Mouse (Mus musculus): ENCODE measurements around the gene Ghrh. TPM values are rescaled to one million over a fixed set of nuclear protein-coding genes. Genes with fewer than 3 reads are reported as not detected.
A peak's percentile ranks its signal among the peaks of the same experiment; 100 is the strongest.

Ghrh gene
- polyA plus RNA-seq, 1 experiment: 1.1 TPM

DNA sequence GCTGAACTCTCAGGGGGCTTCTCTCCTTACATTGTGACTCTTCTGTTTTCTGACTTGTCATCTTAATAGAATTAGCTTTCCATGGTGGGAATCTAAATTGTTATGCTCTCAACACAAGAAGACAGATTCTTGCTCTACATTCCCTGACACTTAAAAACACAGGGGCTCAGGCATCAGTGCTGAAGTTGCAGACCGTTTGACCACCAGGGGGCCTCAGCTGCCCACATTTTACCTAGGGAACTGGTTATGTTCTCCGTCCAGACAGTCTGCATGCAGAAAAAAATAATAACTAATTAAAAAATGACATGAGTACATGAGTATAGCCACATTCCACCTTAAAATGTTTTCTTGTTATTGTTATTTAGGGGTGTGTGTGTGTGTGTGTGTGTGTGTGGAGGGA lies 55.2 kb downstream of the Ghrh start:
- H3K4me1 ChIP-seq: peaks cover 23% of the 10 kb centered on the region
- no peaks in the 10 kb centered on the region for H3K9me3 ChIP-seq
- peaks cover 99% of the 10 kb centered on the region for H3K36me3 ChIP-seq (replicated peaks; ENCODE audit: low read length)
- H3K27me3 ChIP-seq (replicated peaks): no peaks in the 10 kb centered on the region
- no peak for TF ChIP-seq FLI1 (IDR thresholded peaks at IDR 0.05; ENCODE audit: low read length)
- TF ChIP-seq GATA1 (IDR thresholded peaks at IDR 0.05; ENCODE audit: borderline replicate concordance, low read length): no peak
- H3K4me3 ChIP-seq (replicated peaks): no peak overlapping the region

DNA sequence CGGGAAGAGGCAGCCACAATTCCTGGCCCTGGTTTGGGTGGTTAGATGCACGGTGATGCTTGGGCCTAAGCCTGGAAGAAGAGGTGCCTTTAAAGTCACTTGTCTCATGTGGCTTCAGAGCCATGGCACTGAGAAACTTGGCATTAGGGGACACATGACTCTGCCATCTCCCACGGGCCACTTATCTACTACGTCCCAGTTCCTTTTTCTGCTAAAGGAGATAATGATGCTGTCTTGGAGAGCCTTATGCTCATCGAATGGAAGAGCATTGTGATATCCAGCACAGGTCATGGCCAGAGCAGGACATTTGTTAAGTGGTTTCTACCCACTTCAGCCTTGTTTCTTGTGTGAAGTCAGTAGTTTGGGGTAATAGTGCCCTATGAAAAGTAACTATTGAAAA lies 58.3 kb downstream of the Ghrh start:
- no peaks in the 10 kb centered on the region for H3K27me3 ChIP-seq (replicated peaks)
- peaks cover 95% of the 10 kb centered on the region for H3K36me3 ChIP-seq (replicated peaks; ENCODE audit: low read length)
- H3K4me1 ChIP-seq: peaks cover 40% of the 10 kb centered on the region
- no peaks in the 10 kb centered on the region for H3K9me3 ChIP-seq
- H3K4me3 ChIP-seq (replicated peaks): peak overlapping the region; percentile 3
- TF ChIP-seq GATA1 (IDR thresholded peaks at IDR 0.05; ENCODE audit: borderline replicate concordance, low read length) (no peak), FLI1 (IDR thresholded peaks at IDR 0.05; ENCODE audit: low read length) (no peak)

DNA sequence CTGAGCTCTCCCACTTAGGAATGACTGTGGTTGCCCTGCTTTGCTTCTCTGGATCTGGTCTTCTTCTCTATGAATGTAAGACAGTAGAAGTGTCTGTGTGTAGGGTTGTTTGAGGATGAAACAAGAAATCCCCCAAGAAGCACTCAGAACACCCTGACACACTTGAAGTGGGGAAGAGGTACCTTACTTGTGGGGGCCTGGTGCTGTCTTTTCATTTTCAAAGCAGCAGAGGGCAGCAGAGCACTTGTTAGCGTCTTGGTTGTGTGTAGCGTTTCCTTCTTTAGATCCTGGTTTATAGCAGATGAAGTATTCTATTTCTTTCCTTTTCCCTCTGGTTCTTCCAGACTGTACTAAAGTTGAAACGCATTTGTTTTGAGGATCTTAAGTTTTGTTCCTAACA lies 59.8 kb downstream of the Ghrh start:
- Histone ChIP-seq H3K4me3 (replicated peaks) (no peak overlapping the region), H3K27me3 (replicated peaks) (no peaks in the 10 kb centered on the region), H3K36me3 (replicated peaks; ENCODE audit: low read length) (peaks cover 95% of the 10 kb centered on the region), H3K4me1 (peaks cover 54% of the 10 kb centered on the region), H3K9me3 (no peaks in the 10 kb centered on the region)
- TF ChIP-seq GATA1 (IDR thresholded peaks at IDR 0.05; ENCODE audit: borderline replicate concordance, low read length): no peak
- TF ChIP-seq FLI1 (IDR thresholded peaks at IDR 0.05; ENCODE audit: low read length): no peak

DNA sequence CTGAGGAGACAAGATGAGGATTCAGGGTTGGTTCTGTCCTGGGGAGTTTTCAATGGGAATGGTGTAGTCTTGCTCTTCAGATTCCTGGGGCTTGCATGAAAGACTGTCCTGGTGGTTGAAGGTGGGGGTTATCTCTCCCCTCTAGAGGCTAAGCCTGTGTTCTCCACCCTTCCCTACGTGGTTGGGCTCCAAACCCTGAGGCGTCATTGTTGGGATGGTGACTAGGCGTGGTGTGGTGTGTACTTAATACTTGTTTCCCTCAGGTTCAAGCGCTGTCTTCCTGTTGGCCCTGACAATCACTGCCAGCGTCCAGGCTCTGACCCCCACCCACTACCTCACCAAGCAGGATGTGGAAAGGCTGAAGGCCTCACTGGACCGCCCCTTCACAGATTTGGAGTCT lies 64.0 kb downstream of the Ghrh start:
- Histone ChIP-seq H3K27me3 (replicated peaks) (no peaks in the 10 kb centered on the region), H3K4me3 (replicated peaks) (no peak overlapping the region), H3K9me3 (no peaks in the 10 kb centered on the region), H3K36me3 (replicated peaks; ENCODE audit: low read length) (peaks cover 63% of the 10 kb centered on the region), H3K4me1 (peaks cover 69% of the 10 kb centered on the region)
- TF ChIP-seq FLI1 (IDR thresholded peaks at IDR 0.05; ENCODE audit: low read length) (no peak), GATA1 (IDR thresholded peaks at IDR 0.05; ENCODE audit: borderline replicate concordance, low read length) (no peak)

Other genes with a start within 250 kb of the Ghrh start
- 16.0 and 27.3 TPM in 2 replicates for gene Samhd1, start 212.2 kb downstream of the Ghrh start, polyA plus RNA-seq (2012; ENCODE audit: insufficient read depth, low replicate concordance)
- 1.3 and 2.1 TPM in 2 replicates for gene Rbl1, start 143.0 kb downstream of the Ghrh start, polyA plus RNA-seq (2012; ENCODE audit: insufficient read depth, low replicate concordance)
- 73.1 and 98.6 TPM in 2 replicates for gene Rpn2, start 68.5 kb downstream of the Ghrh start, polyA plus RNA-seq (2012; ENCODE audit: insufficient read depth, low replicate concordance)
- gene Mroh8, start 68.0 kb downstream of the Ghrh start, polyA plus RNA-seq (2012; ENCODE audit: insufficient read depth, low replicate concordance): not detected in 2 replicates
- gene Manbal, start 20.1 kb upstream of the Ghrh start, polyA plus RNA-seq (2012; ENCODE audit: insufficient read depth, low replicate concordance): 42.3 and 73.0 TPM in 2 replicates
- gene Src, start 70.9 kb upstream of the Ghrh start, polyA plus RNA-seq (2012; ENCODE audit: insufficient read depth, low replicate concordance): 186 and 225 TPM in 2 replicates
- gene Nnat, start 212.6 kb upstream of the Ghrh start, polyA plus RNA-seq (2012; ENCODE audit: insufficient read depth, low replicate concordance): not detected in 2 replicates
- gene Blcap, start 223.8 kb upstream of the Ghrh start, polyA plus RNA-seq (2012; ENCODE audit: insufficient read depth, low replicate concordance): 24.7 and 88.6 TPM in 2 replicates